Mouse (Mus musculus) spleen, postnatal 10 days (tissue): Measurements from ENCODE around the gene B3gnt9.
"Not testable (repeated sequence)": the region's sequence is repeated elsewhere in the genome, so short reads cannot be mapped to it uniquely, and the experiment has no call there.

Experiments used
- DNase-seq, 2 experiments: peaks; one replicate each; pipeline ENCODE4 v3.0.0; 2021 to 2022; ENCODE audit warnings: low spot score in 2 of 2

B3gnt9 gene

GRCm38 (mm10) chr8:105258911-105259720 is 4.2 kb upstream of the B3gnt9 start:
- no peak for DNase-seq

GRCm38 (mm10) chr8:105257318-105258114 is 2.6 kb upstream of the B3gnt9 start:
- DNase-seq = no peak

DNA sequence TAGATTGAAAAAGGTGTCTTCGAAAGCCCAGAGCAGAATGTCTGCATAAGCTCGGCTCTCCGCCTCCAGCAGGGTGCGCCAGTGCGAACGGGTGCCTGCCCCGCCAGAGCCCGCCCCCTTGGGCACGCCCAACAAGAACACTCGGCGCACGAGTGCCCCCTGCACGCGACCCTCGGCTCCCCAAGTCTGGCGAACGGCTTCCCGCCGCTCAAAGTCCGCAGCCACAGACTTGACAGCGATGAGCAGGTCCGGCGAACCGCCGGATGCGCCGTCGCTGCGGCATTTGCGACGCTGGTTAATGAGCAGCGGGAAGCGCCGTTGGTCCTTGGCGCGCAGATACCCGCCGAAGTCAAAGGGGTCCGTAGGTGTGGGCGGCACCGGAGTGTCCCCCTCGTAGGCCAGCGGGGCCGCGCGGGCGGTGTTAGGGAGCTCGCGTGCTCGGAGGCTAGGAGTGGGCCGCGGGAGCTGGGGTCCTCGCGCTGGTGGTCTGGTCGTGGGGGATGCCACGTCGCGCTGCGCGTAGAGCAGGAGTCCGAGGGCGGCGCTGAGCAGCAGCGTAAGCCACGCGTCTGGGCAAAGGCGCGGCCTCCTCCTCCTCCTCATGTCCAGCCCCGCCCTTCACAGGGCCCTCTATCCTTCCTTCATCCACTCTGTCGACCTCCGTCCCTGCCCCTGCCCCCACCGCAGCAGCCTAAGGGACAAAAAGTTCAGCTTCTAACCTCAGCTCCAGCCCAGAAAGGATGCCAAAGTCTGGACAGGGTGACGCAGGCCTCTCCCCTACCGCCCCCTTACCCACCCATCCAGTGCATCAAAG is 594 bp downstream of the B3gnt9 start:
- peak; percentile 88 to 96 for DNase-seq

DNA sequence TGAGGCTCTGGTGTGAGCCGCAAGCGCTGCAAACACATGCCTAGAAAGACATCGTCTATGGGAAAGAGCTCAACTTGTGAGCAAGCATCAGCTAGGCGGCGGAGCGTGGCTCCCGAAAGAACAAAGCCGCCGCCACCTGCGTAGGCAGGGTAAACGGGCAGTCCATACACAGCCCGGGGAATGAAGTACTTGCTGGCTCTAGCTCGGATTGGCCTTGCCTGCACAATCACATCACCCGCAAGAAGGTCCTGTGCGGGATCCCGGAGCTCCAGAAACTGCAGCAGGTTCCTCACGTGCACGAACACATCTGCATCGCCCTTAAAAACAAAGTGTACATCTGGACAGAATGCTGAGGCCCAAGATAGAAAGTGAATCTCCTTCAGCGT is 1.2 kb downstream of the B3gnt9 start:
- no peak for DNase-seq

DNA sequence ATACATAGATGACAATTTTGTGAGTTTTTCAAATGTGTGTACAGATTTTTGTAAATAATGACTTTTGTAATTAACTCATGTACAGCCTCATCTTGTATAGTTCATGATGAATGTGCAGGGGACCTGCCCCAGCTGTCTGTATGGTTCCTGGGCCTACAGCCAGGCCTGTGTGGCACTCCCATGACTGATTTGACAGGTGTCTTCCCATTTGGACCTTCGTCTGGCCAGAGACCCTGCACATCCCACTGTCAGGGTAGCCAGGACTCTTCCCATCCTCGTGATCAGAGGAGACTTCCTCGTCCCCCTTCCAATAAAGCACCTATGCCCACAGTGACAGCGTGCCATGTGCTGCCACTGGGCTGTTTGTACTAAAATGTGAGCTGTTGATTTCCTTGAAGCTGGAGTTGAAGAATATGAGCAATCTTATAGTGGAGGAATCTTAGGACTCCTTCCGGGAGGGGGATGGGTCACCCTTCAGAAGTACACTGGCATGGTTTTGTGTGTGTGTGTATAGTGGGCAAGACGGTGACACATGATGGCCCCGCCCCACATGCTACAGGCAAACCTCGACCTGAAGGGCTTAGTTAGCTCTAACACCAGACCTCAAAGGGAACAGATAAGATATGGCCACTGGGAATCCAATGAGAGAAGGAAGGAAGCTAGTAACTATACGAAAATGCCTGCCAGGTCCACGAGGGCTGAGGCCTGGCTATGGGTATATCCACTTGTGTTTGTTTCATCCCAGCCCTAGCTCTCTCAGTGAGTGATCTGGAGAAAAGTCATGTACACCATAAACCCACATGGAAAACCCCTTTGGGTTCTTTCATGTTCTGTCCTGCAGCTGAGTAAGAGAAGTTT is 2.0 kb downstream of the B3gnt9 start:
- DNase-seq = no peak

DNA sequence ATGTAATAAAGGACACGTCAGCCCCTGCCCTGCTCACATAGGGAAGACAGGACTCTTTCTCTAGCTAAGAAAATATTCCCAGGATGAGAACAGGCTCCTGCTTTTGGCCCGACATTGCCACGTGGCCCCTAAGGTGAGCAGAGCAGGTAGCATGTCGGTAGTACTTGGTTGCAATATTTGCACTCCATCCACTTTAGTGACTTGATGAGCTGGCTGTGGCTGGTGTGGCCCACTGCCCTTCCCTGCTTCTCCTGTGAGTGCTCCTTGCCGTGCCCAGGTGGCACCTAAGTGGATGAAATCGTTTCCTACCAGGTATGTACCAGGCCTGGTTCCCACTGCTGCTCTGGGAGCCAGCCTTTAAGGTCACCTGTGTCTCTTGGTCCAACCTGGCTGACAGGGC is 3.0 kb downstream of the B3gnt9 start:
- DNase-seq = no peak

GRCm38 (mm10) chr8:105241016-105241415 is 13.9 kb downstream of the B3gnt9 start:
- DNase-seq = no peak

- DNase-seq = no peak
Measured at GRCm38 (mm10) chr8:105237442-105238142, 17.4 kb downstream of the B3gnt9 start.

GRCm38 (mm10) chr8:105235206-105235605 is 19.7 kb downstream of the B3gnt9 start:
- no peak for DNase-seq

GRCm38 (mm10) chr8:105233126-105233935 is 21.6 kb downstream of the B3gnt9 start:
- no peak for DNase-seq

GRCm38 (mm10) chr8:105232321-105232693 is 22.6 kb downstream of the B3gnt9 start:
- DNase-seq = not testable (repeated sequence)

DNA sequence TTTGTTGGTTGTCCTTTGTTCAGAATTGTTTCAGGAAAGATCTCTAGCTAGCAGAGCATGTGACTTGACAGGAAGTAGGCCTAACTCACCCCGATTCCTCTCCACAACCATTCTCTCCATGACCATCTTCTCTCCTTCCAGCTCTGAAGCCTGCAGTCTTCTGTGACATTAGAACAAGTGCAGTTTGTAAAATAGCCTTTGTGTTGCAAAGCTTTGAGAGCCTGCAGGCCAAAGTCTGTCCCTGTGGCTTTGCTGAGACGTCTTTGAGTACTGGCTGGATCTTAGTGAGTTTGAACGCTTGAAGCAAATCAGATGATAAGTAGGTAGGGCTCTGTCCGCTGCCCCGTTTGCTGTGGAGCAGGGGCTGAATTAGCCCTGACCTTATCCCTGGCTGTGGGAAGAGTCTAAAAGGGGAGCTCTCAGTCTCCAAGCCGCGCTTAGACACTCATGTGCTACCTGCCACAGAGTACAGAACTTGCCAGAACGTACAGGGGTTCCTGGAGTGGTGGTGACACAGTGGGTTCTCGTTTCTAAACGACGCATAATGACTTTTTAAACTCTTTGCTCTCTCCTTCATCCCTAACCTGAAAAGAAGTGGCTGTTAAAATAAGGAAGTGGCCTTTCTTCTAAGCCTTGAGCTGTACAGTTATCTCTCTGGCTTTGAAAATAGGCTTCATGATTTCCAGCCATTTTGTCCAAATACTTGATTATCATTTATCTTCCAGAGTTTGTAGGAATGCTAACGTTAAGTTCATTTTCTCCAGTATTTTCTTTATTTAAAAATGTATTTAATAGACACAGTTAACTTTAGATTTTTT is 23.2 kb downstream of the B3gnt9 start:
- DNase-seq = no peak

- peak in 1 of 2 experiments; percentile 11 for DNase-seq
Measured at GRCm38 (mm10) chr8:105225917-105226316, 29.0 kb downstream of the B3gnt9 start.

GRCm38 (mm10) chr8:105225272-105225593 is 29.7 kb downstream of the B3gnt9 start:
- DNase-seq = no peak

DNA sequence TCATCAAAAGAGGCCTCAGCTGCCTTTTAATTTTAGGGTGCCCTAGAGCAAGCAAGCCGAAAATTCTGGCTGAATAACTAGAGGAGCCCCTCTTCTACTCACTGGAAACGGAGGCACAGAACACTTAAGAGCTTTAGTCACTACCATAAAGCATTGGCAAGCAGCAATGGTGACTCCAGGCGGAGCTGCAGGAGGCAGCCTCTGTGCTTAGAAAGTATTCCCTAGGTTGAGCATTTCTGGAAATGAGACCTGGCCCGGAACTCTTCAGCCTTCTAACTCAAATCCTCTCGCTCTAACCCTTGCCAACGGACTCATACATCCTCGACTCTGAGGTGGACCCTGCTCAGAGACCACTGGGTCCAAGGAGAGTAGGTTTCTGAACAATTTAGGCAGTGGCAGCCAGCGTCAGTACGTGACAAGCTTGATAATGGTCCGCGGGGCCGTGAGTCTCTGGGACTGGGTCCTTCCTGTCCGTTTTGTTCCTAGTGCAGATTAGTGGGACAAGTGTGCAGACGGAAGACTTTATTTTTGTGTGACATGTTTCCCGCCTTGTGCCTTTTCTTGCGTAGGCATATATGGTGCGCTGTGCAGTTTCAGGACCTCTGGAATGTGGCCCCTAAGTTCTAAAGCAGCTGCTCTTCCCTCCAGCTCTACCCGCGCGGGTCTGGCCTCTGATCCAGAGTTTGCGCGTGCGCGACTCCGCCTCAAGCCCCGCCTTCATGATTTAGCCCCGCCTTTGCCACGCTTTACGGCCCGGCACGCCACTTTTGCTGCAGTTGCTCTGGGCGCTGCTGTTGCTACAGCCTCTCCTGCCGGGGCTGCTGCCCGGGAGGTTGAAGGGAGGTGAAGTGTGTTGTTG is 30.3 kb downstream of the B3gnt9 start, which contains the start of gene D230025D16Rik:
Gene D230025D16Rik, plus strand, starts transcription at position 733 of the 859 bp plus-strand sequence.
- DNase-seq = peak; percentile 97

DNA sequence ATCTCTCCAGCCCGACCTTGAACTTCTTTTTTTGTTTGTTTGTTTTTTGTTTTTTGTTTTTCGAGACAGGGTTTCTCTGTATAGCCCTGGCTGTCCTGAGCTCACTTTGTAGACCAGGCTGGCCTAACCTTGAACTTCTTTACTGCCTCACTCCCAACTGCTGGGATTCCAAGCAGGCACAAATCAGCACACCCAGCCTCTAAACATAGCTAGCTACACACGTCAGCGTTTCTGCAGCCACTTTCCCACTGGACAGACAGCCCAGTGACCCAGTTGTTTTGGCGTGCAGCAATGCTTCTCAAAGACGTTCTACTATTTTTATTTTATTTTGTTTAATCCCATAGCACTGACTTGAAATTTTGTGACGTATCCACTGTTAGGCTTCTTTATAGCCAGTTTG is 31.1 kb downstream of the B3gnt9 start:
- DNase-seq = no peak

DNA sequence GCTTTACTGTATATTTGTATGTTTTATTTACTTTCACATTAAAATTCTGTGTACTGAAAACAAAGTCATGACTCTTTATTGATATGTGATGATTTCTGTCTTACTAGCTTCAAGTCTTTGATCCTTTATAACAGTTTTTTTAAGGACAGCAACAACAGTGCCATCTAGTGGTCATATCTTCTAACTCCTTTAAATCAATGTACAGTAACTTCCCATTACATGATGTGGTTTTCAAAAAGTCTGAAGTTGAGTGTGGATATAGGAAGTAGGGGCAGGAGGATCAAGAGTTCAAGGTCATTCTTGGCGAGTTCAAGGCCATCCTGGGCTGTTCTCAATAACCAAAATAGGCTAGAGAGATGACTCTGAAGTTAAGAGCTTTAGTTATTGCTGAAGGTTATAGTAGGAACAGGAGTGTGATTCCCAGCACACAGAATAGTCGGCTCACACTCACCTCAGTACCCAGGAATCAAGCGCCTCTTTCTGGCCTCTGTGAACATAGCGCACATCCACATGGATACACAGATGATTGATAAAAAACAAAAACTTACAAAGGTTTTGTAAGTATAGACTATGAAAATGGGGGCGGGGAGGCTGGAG is 36.9 kb downstream of the B3gnt9 start:
- DNase-seq = no peak

GRCm38 (mm10) chr8:105214104-105214503 is 40.8 kb downstream of the B3gnt9 start:
- no peak for DNase-seq
